Mouse (Mus musculus) MEL (cell line): ENCODE data around the gene Pigyl. TPM values are rescaled to one million over a fixed set of nuclear protein-coding genes. Genes with fewer than 3 reads are reported as not detected.

Experiments
- DNase-seq: peaks from one replicate; pipeline ENCODE4 v3.0.0; 2011; ENCODE audit warnings: low read depth, low spot score
- H3K27ac ChIP-seq: 2 replicates; pipeline ENCODE4 v1.5.1; 2012; ENCODE audit warnings: low read depth, mild to moderate bottlenecking, control low read depth, low read length, moderate library complexity; ENCODE audit not compliant: control insufficient read depth
- H3K27me3 ChIP-seq, 2 experiments: fragments of 150-350 bp in 1 of 2; sonication (generic) in 1 of 2; 2 replicates each; pipeline ENCODE4 v1.6.1; 2012; ENCODE audit warnings: low read length in 2 of 2, mild to moderate bottlenecking in 2 of 2, improper control_type of control experiment in 1 of 2, moderate library complexity in 1 of 2; ENCODE audit not compliant: insufficient read depth in 2 of 2, control insufficient read depth in 1 of 2
- H3K36me3 ChIP-seq, 2 experiments: 2 replicates each; pipeline ENCODE4 v1.6.1; 2012 to 2014; ENCODE audit warnings: low read length in 2 of 2, improper control_type of control experiment in 1 of 2, inconsistent platforms in 1 of 2, mild to moderate bottlenecking in 1 of 2; ENCODE audit not compliant: insufficient read depth in 2 of 2, control insufficient read depth in 1 of 2
- H3K4me1 ChIP-seq, 2 experiments: fragments of 150-350 bp in 1 of 2; sonication (generic) in 1 of 2; 2 replicates each; pipeline ENCODE4 v1.6.1; 2012; ENCODE audit warnings: low read length in 2 of 2, improper control_type of control experiment in 1 of 2, mild to moderate bottlenecking in 1 of 2; ENCODE audit not compliant: insufficient read depth in 2 of 2, control insufficient read depth in 1 of 2
- H3K4me3 ChIP-seq, 2 experiments: fragments of 150-350 bp in 1 of 2; sonication (generic) in 1 of 2; 2 replicates each; pipeline ENCODE4 v1.5.1; 2012; ENCODE audit warnings: low read depth in 2 of 2, low read length in 2 of 2, mild to moderate bottlenecking in 2 of 2, moderate library complexity in 2 of 2, control low read depth in 1 of 2, improper control_type of control experiment in 1 of 2; ENCODE audit not compliant: control insufficient read depth in 1 of 2, insufficient read depth in 1 of 2
- H3K79me2 ChIP-seq: 2 replicates; pipeline ENCODE4 v1.6.1; 2012; ENCODE audit warnings: mild to moderate bottlenecking, low read length, moderate library complexity; ENCODE audit not compliant: control insufficient read depth, poor library complexity, insufficient read depth
- H3K9ac ChIP-seq: 2 replicates; pipeline ENCODE4 v1.6.1; 2012; ENCODE audit warnings: low read depth, mild to moderate bottlenecking, control low read depth, low read length, moderate library complexity; ENCODE audit not compliant: control insufficient read depth, poor library complexity, severe bottlenecking
- H3K9me3 ChIP-seq: fragments of 150-350 bp; sonication (generic); replicated peaks from 2 replicates; pipeline ENCODE4 v1.6.1; 2012; ENCODE audit warnings: mild to moderate bottlenecking, low read length, improper control_type of control experiment, moderate library complexity; ENCODE audit not compliant: insufficient read depth
- BHLHE40 ChIP-seq: IDR thresholded peaks from 2 replicates; pipeline ENCODE4 v1.6.1; 2012; ENCODE audit warnings: low read depth, mild to moderate bottlenecking, inconsistent platforms, low read length, improper control_type of control experiment, borderline replicate concordance
- CHD1 ChIP-seq: IDR thresholded peaks from 2 replicates; pipeline ENCODE4 v1.6.1; 2012; ENCODE audit warnings: low read depth, mild to moderate bottlenecking, inconsistent platforms, low read length, improper control_type of control experiment
- CHD2 ChIP-seq: IDR thresholded peaks from 2 replicates; pipeline ENCODE4 v1.6.1; 2011; ENCODE audit warnings: low read length, improper control_type of control experiment
- CTCF ChIP-seq, 3 experiments: IDR thresholded peaks in 2 of 3; conservative IDR thresholded peaks in 1 of 3; 2 replicates each; pipeline ENCODE4 v1.5.1; 2011 to 2012; ENCODE audit warnings: low read length in 3 of 3, low read depth in 2 of 3, mild to moderate bottlenecking in 2 of 3, improper control_type of control experiment in 1 of 3, inconsistent platforms in 1 of 3, mixed read lengths in 1 of 3, moderate library complexity in 1 of 3; ENCODE audit not compliant: control insufficient read depth in 1 of 3, insufficient read depth in 1 of 3, poor library complexity in 1 of 3, severe bottlenecking in 1 of 3
- EP300 ChIP-seq, 2 experiments: IDR thresholded peaks; 2 replicates each; pipeline ENCODE4 v1.6.1; 2011; ENCODE audit warnings: improper control_type of control experiment in 2 of 2, low read length in 2 of 2, low read depth in 1 of 2, mild to moderate bottlenecking in 1 of 2
- ETS1 ChIP-seq: IDR thresholded peaks from 2 replicates; pipeline ENCODE4 v1.6.1; 2012; ENCODE audit warnings: low read depth, mild to moderate bottlenecking, inconsistent platforms, low read length, improper control_type of control experiment, moderate library complexity
- GATA1 ChIP-seq: IDR thresholded peaks from 2 replicates; pipeline ENCODE4 v1.6.1; 2011; ENCODE audit warnings: low read depth, low read length, improper control_type of control experiment
- KAT2A ChIP-seq: conservative IDR thresholded peaks from 2 replicates; pipeline ENCODE4 v1.6.1; 2012; ENCODE audit warnings: low read depth, low read length, improper control_type of control experiment, inconsistent platforms
- MAFK ChIP-seq: IDR thresholded peaks from 2 replicates; pipeline ENCODE4 v1.6.1; 2011; ENCODE audit warnings: low read depth, mild to moderate bottlenecking, low read length, improper control_type of control experiment, borderline replicate concordance
- MAZ ChIP-seq: IDR thresholded peaks from 2 replicates; pipeline ENCODE4 v1.6.1; 2012; ENCODE audit warnings: low read depth, mild to moderate bottlenecking, inconsistent platforms, low read length, improper control_type of control experiment
- MXI1 ChIP-seq: IDR thresholded peaks from 2 replicates; pipeline ENCODE4 v1.6.1; 2011; ENCODE audit warnings: mild to moderate bottlenecking, low read depth, low read length, improper control_type of control experiment
- MYB ChIP-seq: IDR thresholded peaks from 2 replicates; pipeline ENCODE4 v1.6.1; 2011; ENCODE audit warnings: mild to moderate bottlenecking, low read depth, low read length, improper control_type of control experiment
- POLR2A ChIP-seq, 2 experiments: IDR thresholded peaks; 2 replicates each; pipeline ENCODE4 v1.6.1; 2011 to 2012; ENCODE audit warnings: low read length in 2 of 2, mild to moderate bottlenecking in 2 of 2, control low read depth in 1 of 2, improper control_type of control experiment in 1 of 2, low read depth in 1 of 2, moderate library complexity in 1 of 2; ENCODE audit not compliant: control insufficient read depth in 1 of 2, insufficient read depth in 1 of 2, poor library complexity in 1 of 2
- RCOR1 ChIP-seq: IDR thresholded peaks from 2 replicates; pipeline ENCODE4 v1.6.1; 2012; ENCODE audit warnings: low read depth, mild to moderate bottlenecking, inconsistent platforms, low read length, improper control_type of control experiment
- SMC3 ChIP-seq: IDR thresholded peaks from 2 replicates; pipeline ENCODE4 v1.6.1; 2011; ENCODE audit warnings: low read depth, low read length, improper control_type of control experiment
- TAL1 ChIP-seq: IDR thresholded peaks from 2 replicates; pipeline ENCODE4 v1.6.1; 2012; ENCODE audit warnings: mild to moderate bottlenecking, inconsistent platforms, low read length, moderate library complexity, mixed read lengths
- TBP ChIP-seq: IDR thresholded peaks from 2 replicates; pipeline ENCODE4 v1.8.0; 2011; ENCODE audit warnings: low read depth, low read length, improper control_type of control experiment
- TCF12 ChIP-seq: IDR thresholded peaks from 2 replicates; pipeline ENCODE4 v1.6.1; 2014; ENCODE audit warnings: low read depth, mild to moderate bottlenecking, inconsistent platforms, low read length, improper control_type of control experiment, moderate library complexity
- USF1 ChIP-seq: IDR thresholded peaks from 2 replicates; pipeline ENCODE4 v1.6.1; 2014; ENCODE audit warnings: low read depth, mild to moderate bottlenecking, inconsistent platforms, low read length, improper control_type of control experiment, moderate library complexity
- USF2 ChIP-seq, 2 experiments: IDR thresholded peaks; 2 replicates each; pipeline ENCODE4 v1.6.1; 2011 to 2012; ENCODE audit warnings: improper control_type of control experiment in 2 of 2, low read length in 2 of 2, borderline replicate concordance in 1 of 2, inconsistent platforms in 1 of 2, low read depth in 1 of 2, mild to moderate bottlenecking in 1 of 2; ENCODE audit not compliant: insufficient read depth in 1 of 2
- ZC3H11A ChIP-seq: IDR thresholded peaks from 2 replicates; pipeline ENCODE4 v1.6.1; 2012; ENCODE audit warnings: low read depth, mild to moderate bottlenecking, inconsistent platforms, low read length, improper control_type of control experiment
- ZMIZ1 ChIP-seq: IDR thresholded peaks from 2 replicates; pipeline ENCODE4 v1.6.1; 2012; ENCODE audit warnings: low read depth, mild to moderate bottlenecking, inconsistent platforms, low read length, improper control_type of control experiment, moderate library complexity
- ZNF384 ChIP-seq: IDR thresholded peaks from 2 replicates; pipeline ENCODE4 v1.6.1; 2012; ENCODE audit warnings: low read depth, mild to moderate bottlenecking, inconsistent platforms, low read length, improper control_type of control experiment
- polyA plus RNA-seq, 2 experiments: library from polyadenylated mRNA; stranded (reverse) in 1 of 2; unstranded in 1 of 2; fragments of >175 nt in 1 of 2; fragments of >200 nt in 1 of 2; gene quantifications; 2 replicates each; pipeline versions ENCODE4 v1.2.1 to v1.2.4; 2012; ENCODE audit warnings: low replicate concordance in 2 of 2, low read depth in 1 of 2; ENCODE audit not compliant: insufficient read length in 2 of 2, insufficient read depth in 1 of 2, missing spikeins in 1 of 2
- total RNA-seq: library from RNA; depleted of rRNA; stranded (reverse); fragments of 300-350 nt; gene quantifications from 2 replicates; pipeline ENCODE4 v1.2.3, GENCODE M21; 2012

Gene Pigyl
- total and polyA plus RNA-seq, 3 experiments, result 103 to 146 TPM; not detected in 1

DNA sequence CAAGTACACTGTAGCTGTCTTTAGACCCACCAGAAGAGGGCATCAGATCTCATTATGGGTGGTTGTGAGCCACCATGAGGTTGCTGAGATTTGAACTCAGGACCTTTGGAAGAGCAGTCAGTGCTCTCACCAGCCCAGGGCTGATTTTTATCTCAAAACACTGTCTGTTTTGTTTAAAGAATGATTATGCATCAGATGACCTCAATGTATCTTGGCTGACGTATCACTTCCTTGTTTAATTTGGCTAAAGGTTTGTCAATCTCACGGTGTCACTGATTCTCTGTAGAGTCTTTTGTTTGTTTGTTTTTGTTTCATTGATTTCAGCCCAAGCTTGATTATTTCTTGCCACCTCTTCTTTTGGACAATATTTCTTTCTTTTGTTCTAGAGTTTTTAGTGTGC lies 5.7 kb upstream of the Pigyl start:
- Histone ChIP-seq H3K9me3 (no peaks in the 10 kb centered on the region), H3K27me3 (no peaks in the 10 kb centered on the region), H3K4me1 (peaks cover 4 to 17% of the 10 kb centered on the region in 2 experiments; a peak in 3 of 4 replicates), H3K79me2 (no peaks in the 10 kb centered on the region), H3K9ac (no peak overlapping the region), H3K4me3 (no peak overlapping the region), H3K36me3 (peaks cover 0 to 10% of the 10 kb centered on the region in 2 experiments; a peak in 2 of 4 replicates), H3K27ac (no peak overlapping the region)
- TF ChIP-seq POLR2A (IDR thresholded peaks at IDR 0.05; ENCODE audit: control insufficient read depth in 1 of 2, insufficient read depth in 1 of 2, low read depth in 1 of 2, low read length in 2 of 2, poor library complexity in 1 of 2), result no peak
- no peak for TF ChIP-seq CHD1
- TF ChIP-seq USF1, result no peak
- no peak for TF ChIP-seq KAT2A
- TF ChIP-seq ZC3H11A, result no peak
- TF ChIP-seq GATA1, result peak; percentile 44; the same call in 1 of the 2 replicates
- no peak for TF ChIP-seq MXI1
- no peak for TF ChIP-seq ZMIZ1
- 0 out of 2 replicates have a peak, but pooled peaks have one; percentile 77 for TF ChIP-seq ZNF384
- TF ChIP-seq ETS1, result peak; percentile 25; the same call in 1 of the 2 replicates
- TF ChIP-seq CTCF (IDR thresholded peaks at IDR 0.05 in 2 of 3, conservative IDR thresholded peaks at IDR 0.05 in 1 of 3; ENCODE audit: control insufficient read depth in 1 of 3, insufficient read depth in 1 of 3, low read depth in 2 of 3, low read length in 3 of 3, poor library complexity in 1 of 3, severe bottlenecking in 1 of 3), result peak; percentile 21 to 33 (median 22); a peak in 3 of 6 replicates
- peak; percentile 68 for TF ChIP-seq RCOR1
- TF ChIP-seq TBP, result no peak
- TF ChIP-seq USF2 (IDR thresholded peaks at IDR 0.05; ENCODE audit: borderline replicate concordance in 1 of 2, insufficient read depth in 1 of 2, low read depth in 1 of 2, low read length in 2 of 2), result no peak
- no peak for DNase-seq

DNA sequence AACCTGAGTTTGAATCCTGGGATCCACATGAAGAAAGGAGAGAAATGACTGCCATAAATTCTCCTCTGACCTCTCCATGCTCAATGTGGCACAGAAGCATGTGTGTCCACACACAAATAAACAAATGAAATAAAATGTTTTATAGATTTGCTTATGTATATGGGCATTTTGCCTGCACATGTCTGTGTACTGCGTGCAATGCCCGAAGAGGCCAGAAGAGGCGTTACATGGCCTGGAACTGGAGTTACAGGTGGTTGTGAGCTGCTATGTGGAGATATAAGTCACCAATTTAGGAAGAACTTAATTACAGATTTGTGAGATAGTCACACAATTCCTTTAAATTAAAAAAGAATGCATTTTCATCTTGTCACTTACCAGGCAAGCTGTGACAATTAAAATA lies 2.8 kb upstream of the Pigyl start:
- Histone ChIP-seq H3K9me3 (no peaks in the 10 kb centered on the region), H3K27me3 (no peaks in the 10 kb centered on the region), H3K4me1 (peaks cover 7 to 22% of the 10 kb centered on the region in 2 experiments), H3K36me3 (peaks cover 0 to 10% of the 10 kb centered on the region in 2 experiments; a peak in 2 of 4 replicates)
- TF ChIP-seq CHD1 (no peak), MAZ (no peak), SMC3 (peak; percentile 25; the same call in 1 of the 2 replicates), USF2 (IDR thresholded peaks at IDR 0.05; ENCODE audit: borderline replicate concordance in 1 of 2, insufficient read depth in 1 of 2, low read depth in 1 of 2, low read length in 2 of 2) (no peak), TAL1 (no peak), CHD2 (no peak), MAFK (no peak), EP300 (IDR thresholded peaks at IDR 0.05; ENCODE audit: low read depth in 1 of 2, low read length in 2 of 2) (no peak), USF1 (no peak), TCF12 (no peak), CTCF (IDR thresholded peaks at IDR 0.05 in 2 of 3, conservative IDR thresholded peaks at IDR 0.05 in 1 of 3; ENCODE audit: control insufficient read depth in 1 of 3, insufficient read depth in 1 of 3, low read depth in 2 of 3, low read length in 3 of 3, poor library complexity in 1 of 3, severe bottlenecking in 1 of 3) (peak; percentile 44 to 81 (median 61)), MYB (no peak), BHLHE40 (no peak)
- TF ChIP-seq, all 39 proteins: peak for 2
- Histone ChIP-seq H3K4me3 (no peak overlapping the region), H3K79me2 (peaks cover 8% of the 10 kb centered on the region), H3K27ac (no peak overlapping the region), H3K9ac (no peak overlapping the region)
- peak; percentile 78 for DNase-seq
